Mouse (Mus musculus) brain, embryonic 14.5 days (tissue): ENCODE data around the gene Dusp5.

ENCODE experiments used
- CTCF ChIP-seq: fragments of 200-500 bp; IDR thresholded peaks from 2 replicates; pipeline ENCODE4 v1.5.1; 2012; ENCODE audit warnings: inconsistent platforms, mild to moderate bottlenecking, moderate library complexity, borderline replicate concordance; ENCODE audit not compliant: insufficient read depth, insufficient read length; ENCODE audit errors: extremely low read depth
- POLR2A ChIP-seq: fragments of 200-500 bp; IDR thresholded peaks from 2 replicates; pipeline ENCODE4 v1.6.1; 2012; ENCODE audit warnings: mild to moderate bottlenecking, inconsistent platforms, borderline replicate concordance; ENCODE audit not compliant: poor library complexity, insufficient read depth, insufficient read length, severe bottlenecking; ENCODE audit errors: extremely low read depth

DNA sequence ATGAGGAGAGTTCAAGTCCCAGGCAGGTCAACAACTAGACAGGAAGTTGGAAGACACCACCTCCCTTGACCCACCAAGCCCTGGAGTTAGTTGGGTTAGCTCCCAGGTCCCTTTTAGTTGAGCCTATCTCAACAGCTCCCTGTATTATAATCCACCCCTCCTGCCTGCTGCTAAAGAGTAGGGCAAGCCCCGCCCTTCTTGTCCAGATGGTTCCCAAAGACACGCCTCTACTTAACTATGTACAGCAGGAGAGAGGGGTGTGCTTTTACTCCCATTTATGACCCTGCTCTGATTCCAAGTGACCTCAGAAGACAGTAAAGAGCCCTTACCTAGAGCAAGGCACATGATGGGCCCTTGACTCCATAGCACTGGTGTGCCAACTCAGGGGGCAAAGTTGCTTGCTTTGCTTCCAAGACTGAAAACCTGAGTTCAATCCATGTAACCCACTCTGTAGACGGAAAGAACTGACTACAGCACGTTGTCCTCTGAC, 29.4 kb upstream of the Dusp5 start:
- TF ChIP-seq POLR2A (no peak), CTCF (no peak)
